Mouse (Mus musculus): Measurements from ENCODE around the gene Npat. TPM values are rescaled to one million over a fixed set of nuclear protein-coding genes. Genes with fewer than 3 reads are reported as not detected.

Gene Npat
- total RNA-seq, 1 experiment = 22.8 TPM

- no peak overlapping the region for H3K9ac ChIP-seq (ENCODE audit: insufficient read depth, low read depth, low read length, poor library complexity, severe bottlenecking)
- no peak for DNase-seq (ENCODE audit: low read depth, low spot score)
- in situ Hi-C loops (cut with MboI; ENCODE audit: low sequenced_read_pairs in 2 of 2, unreplicated experiment in 2 of 2) = no loop called here
These were observed 38.9 kb downstream of the Npat start for GRCm38 (mm10) chr9:53575721-53576120.

DNA sequence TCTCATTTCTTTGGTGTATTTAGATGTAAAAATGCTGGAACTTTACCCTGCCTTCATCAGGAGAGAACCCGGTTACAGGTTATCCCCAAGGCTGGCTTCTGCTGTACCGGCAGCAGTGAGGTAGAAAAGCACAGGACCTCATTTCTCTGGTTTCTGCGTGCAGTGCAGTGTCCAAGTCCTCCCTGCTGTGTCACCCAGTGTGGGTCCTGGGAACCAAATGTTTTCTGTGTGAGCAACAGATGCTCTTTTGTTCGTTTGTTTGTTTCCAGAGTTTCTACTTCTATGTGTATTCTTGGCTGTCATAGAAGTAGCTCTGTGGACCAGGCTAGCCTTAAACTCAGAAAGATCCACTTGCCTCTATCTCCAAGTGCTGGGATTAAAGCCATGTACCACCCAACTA is 45.0 kb downstream of the Npat start:
- Histone ChIP-seq H3K4me3 (ENCODE audit: insufficient read depth in 1 of 2, low read depth in 1 of 2, low read length in 2 of 2, poor library complexity in 1 of 2, severe bottlenecking in 1 of 2) (no peak overlapping the region), H3K9me3 (ENCODE audit: control insufficient read depth, insufficient read depth, low read depth, low read length) (no peaks in the 10 kb centered on the region), H3K9ac (ENCODE audit: insufficient read depth, low read depth, low read length, poor library complexity, severe bottlenecking) (no peak overlapping the region), H3K36me3 (ENCODE audit: control insufficient read depth, insufficient read depth, low read length, poor library complexity, severe bottlenecking) (peaks cover 6% of the 10 kb centered on the region; the same call in 1 of the 2 replicates), H3K4me1 (ENCODE audit: control insufficient read depth in 2 of 2, insufficient read depth in 2 of 2, low read length in 2 of 2, poor library complexity in 1 of 2) (no peaks in the 10 kb centered on the region), H3K27ac (ENCODE audit: insufficient read depth, low read depth, low read length, poor library complexity, severe bottlenecking) (no peak overlapping the region)
- no peak for DNase-seq (ENCODE audit: low read depth, low spot score)
- in situ Hi-C loops (cut with MboI; ENCODE audit: low sequenced_read_pairs in 2 of 2, unreplicated experiment in 2 of 2) = no loop called here
- TF ChIP-seq MAFK (IDR thresholded peaks at IDR 0.05; ENCODE audit: insufficient read depth, low read depth, low read length) (no peak), CHD2 (IDR thresholded peaks at IDR 0.05; ENCODE audit: low read depth, low read length) (no peak), ZC3H11A (IDR thresholded peaks at IDR 0.05; ENCODE audit: borderline replicate concordance, low read depth, low read length) (no peak), HCFC1 (IDR thresholded peaks at IDR 0.05; ENCODE audit: borderline replicate concordance, insufficient read depth, low read length) (no peak), ZNF384 (IDR thresholded peaks at IDR 0.05; ENCODE audit: low read depth, low read length) (no peak)

More at GRCm38 (mm10) chr9:53575721-53576120, 38.9 kb downstream of the Npat start:
- no peak overlapping the region for H3K4me3 ChIP-seq (ENCODE audit: insufficient read depth in 1 of 2, low read depth in 1 of 2, low read length in 2 of 2, poor library complexity in 1 of 2, severe bottlenecking in 1 of 2)
- no peaks in the 10 kb centered on the region for H3K9me3 ChIP-seq (ENCODE audit: control insufficient read depth, insufficient read depth, low read depth, low read length)
- peaks cover 5% of the 10 kb centered on the region for H3K36me3 ChIP-seq (ENCODE audit: control insufficient read depth, insufficient read depth, low read length, poor library complexity, severe bottlenecking)
- TF ChIP-seq HCFC1 (IDR thresholded peaks at IDR 0.05; ENCODE audit: borderline replicate concordance, insufficient read depth, low read length) (no peak), MAFK (IDR thresholded peaks at IDR 0.05; ENCODE audit: insufficient read depth, low read depth, low read length) (no peak), CHD2 (IDR thresholded peaks at IDR 0.05; ENCODE audit: low read depth, low read length) (no peak), ZNF384 (IDR thresholded peaks at IDR 0.05; ENCODE audit: low read depth, low read length) (no peak), ZC3H11A (IDR thresholded peaks at IDR 0.05; ENCODE audit: borderline replicate concordance, low read depth, low read length) (no peak)
- H3K4me1 ChIP-seq (ENCODE audit: control insufficient read depth in 2 of 2, insufficient read depth in 2 of 2, low read length in 2 of 2, poor library complexity in 1 of 2) = peaks cover 0 to 1% of the 10 kb centered on the region in 2 experiments; a peak in 1 of 4 replicates
- no peak overlapping the region for H3K27ac ChIP-seq (ENCODE audit: insufficient read depth, low read depth, low read length, poor library complexity, severe bottlenecking)

- no peak overlapping the region for H3K4me3 ChIP-seq (ENCODE audit: insufficient read depth in 1 of 2, low read depth in 1 of 2, low read length in 2 of 2, poor library complexity in 1 of 2, severe bottlenecking in 1 of 2)
- peaks cover 0 to 2% of the 10 kb centered on the region in 2 experiments; a peak in 1 of 4 replicates for H3K4me1 ChIP-seq (ENCODE audit: control insufficient read depth in 2 of 2, insufficient read depth in 2 of 2, low read length in 2 of 2, poor library complexity in 1 of 2)
- in situ Hi-C loops (cut with MboI; ENCODE audit: low sequenced_read_pairs in 2 of 2, unreplicated experiment in 2 of 2) = no loop called here
- no peak overlapping the region for H3K9ac ChIP-seq (ENCODE audit: insufficient read depth, low read depth, low read length, poor library complexity, severe bottlenecking)
- no peak overlapping the region for H3K27ac ChIP-seq (ENCODE audit: insufficient read depth, low read depth, low read length, poor library complexity, severe bottlenecking)
- TF ChIP-seq MAFK (IDR thresholded peaks at IDR 0.05; ENCODE audit: insufficient read depth, low read depth, low read length) (no peak), ZNF384 (IDR thresholded peaks at IDR 0.05; ENCODE audit: low read depth, low read length) (no peak), CHD2 (IDR thresholded peaks at IDR 0.05; ENCODE audit: low read depth, low read length) (no peak), ZC3H11A (IDR thresholded peaks at IDR 0.05; ENCODE audit: borderline replicate concordance, low read depth, low read length) (no peak), HCFC1 (IDR thresholded peaks at IDR 0.05; ENCODE audit: borderline replicate concordance, insufficient read depth, low read length) (no peak)
- H3K9me3 ChIP-seq (ENCODE audit: control insufficient read depth, insufficient read depth, low read depth, low read length) = no peaks in the 10 kb centered on the region
- H3K36me3 ChIP-seq (ENCODE audit: control insufficient read depth, insufficient read depth, low read length, poor library complexity, severe bottlenecking) = no peaks in the 10 kb centered on the region
- peak; percentile 50 for DNase-seq (ENCODE audit: low read depth, low spot score)
These were observed 57.9 kb downstream of the Npat start for GRCm38 (mm10) chr9:53594764-53595163.

DNA sequence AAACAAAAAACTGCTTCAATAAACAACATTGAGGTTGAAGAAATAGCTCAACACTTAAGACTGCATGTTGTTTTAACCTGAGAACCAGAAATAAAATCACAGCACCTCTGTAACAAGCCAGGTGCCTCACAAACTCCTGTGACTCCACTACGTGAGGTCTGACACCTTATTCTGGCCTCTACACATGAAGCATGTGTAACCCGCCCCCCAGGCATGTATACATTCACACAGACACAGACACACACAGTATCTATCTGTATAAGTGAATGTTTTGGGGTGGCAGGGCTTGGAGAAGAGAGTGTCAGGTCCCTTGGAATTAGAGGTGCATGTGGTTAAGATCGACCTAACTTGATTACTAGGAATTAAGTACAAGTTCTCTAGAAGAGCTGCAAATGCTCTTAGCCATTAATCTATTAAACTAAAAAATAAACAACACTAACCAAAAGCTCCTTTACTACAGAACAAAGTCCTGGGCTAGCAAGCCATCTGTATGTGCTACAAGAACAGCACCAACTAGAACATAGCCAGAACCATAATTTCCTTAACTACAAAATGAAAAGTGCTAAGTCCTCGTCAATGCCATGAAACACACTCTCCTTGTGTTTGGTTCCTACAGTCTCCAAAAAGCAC is 60.2 kb downstream of the Npat start:
- in situ Hi-C loops (cut with MboI; ENCODE audit: low sequenced_read_pairs in 2 of 2, unreplicated experiment in 2 of 2) = no loop called here
- no peak overlapping the region for H3K9ac ChIP-seq (ENCODE audit: insufficient read depth, low read depth, low read length, poor library complexity, severe bottlenecking)
- no peaks in the 10 kb centered on the region for H3K9me3 ChIP-seq (ENCODE audit: control insufficient read depth, insufficient read depth, low read depth, low read length)
- peaks cover 0 to 2% of the 10 kb centered on the region in 2 experiments; a peak in 1 of 4 replicates for H3K4me1 ChIP-seq (ENCODE audit: control insufficient read depth in 2 of 2, insufficient read depth in 2 of 2, low read length in 2 of 2, poor library complexity in 1 of 2)
- no peak for DNase-seq (ENCODE audit: low read depth, low spot score)
- H3K27ac ChIP-seq (ENCODE audit: insufficient read depth, low read depth, low read length, poor library complexity, severe bottlenecking) = no peak overlapping the region
- TF ChIP-seq ZC3H11A (IDR thresholded peaks at IDR 0.05; ENCODE audit: borderline replicate concordance, low read depth, low read length) = no peak
- TF ChIP-seq HCFC1 (IDR thresholded peaks at IDR 0.05; ENCODE audit: borderline replicate concordance, insufficient read depth, low read length) = no peak
- no peak for TF ChIP-seq ZNF384 (IDR thresholded peaks at IDR 0.05; ENCODE audit: low read depth, low read length)
- TF ChIP-seq MAFK (IDR thresholded peaks at IDR 0.05; ENCODE audit: insufficient read depth, low read depth, low read length) = no peak
- no peak for TF ChIP-seq CHD2 (IDR thresholded peaks at IDR 0.05; ENCODE audit: low read depth, low read length)
- no peaks in the 10 kb centered on the region for H3K36me3 ChIP-seq (ENCODE audit: control insufficient read depth, insufficient read depth, low read length, poor library complexity, severe bottlenecking)
- no peak overlapping the region for H3K4me3 ChIP-seq (ENCODE audit: insufficient read depth in 1 of 2, low read depth in 1 of 2, low read length in 2 of 2, poor library complexity in 1 of 2, severe bottlenecking in 1 of 2)

Measured in ES-E14 (cell line).